Mouse (Mus musculus) CH12.LX (cell line): ENCODE results near the gene Nat9.

Experiments
- CHD2 ChIP-seq: IDR thresholded peaks from 2 replicates; pipeline ENCODE4 v1.6.1; 2011; ENCODE audit warnings: low read length, improper control_type of control experiment
- CTCF ChIP-seq, 2 experiments: IDR thresholded peaks in 1 of 2; conservative IDR thresholded peaks in 1 of 2; 2 replicates each; pipeline ENCODE4 v1.5.1; 2011 to 2012; ENCODE audit warnings: low read depth in 2 of 2, low read length in 2 of 2, improper control_type of control experiment in 1 of 2, inconsistent platforms in 1 of 2, mild to moderate bottlenecking in 1 of 2, moderate library complexity in 1 of 2
- E2F4 ChIP-seq: IDR thresholded peaks from 2 replicates; pipeline ENCODE4 v1.6.1; 2011; ENCODE audit warnings: low read depth, low read length, improper control_type of control experiment; ENCODE audit not compliant: insufficient replicate concordance
- ELF1 ChIP-seq: IDR thresholded peaks from 2 replicates; pipeline ENCODE4 v1.6.1; 2014; ENCODE audit warnings: low read depth, mild to moderate bottlenecking, inconsistent platforms, low read length, improper control_type of control experiment
- EP300 ChIP-seq: IDR thresholded peaks from 2 replicates; pipeline ENCODE4 v1.6.1; 2011; ENCODE audit warnings: low read length, improper control_type of control experiment
- IRF4 ChIP-seq: IDR thresholded peaks from 2 replicates; pipeline ENCODE4 v1.6.1; 2014; ENCODE audit warnings: low read depth, mild to moderate bottlenecking, inconsistent platforms, low read length, improper control_type of control experiment
- MAFK ChIP-seq: IDR thresholded peaks from 2 replicates; pipeline ENCODE4 v1.6.1; 2011; ENCODE audit warnings: low read length, improper control_type of control experiment; ENCODE audit not compliant: insufficient replicate concordance
- MAX ChIP-seq: IDR thresholded peaks from 2 replicates; pipeline ENCODE4 v1.6.1; 2011; ENCODE audit warnings: low read length, improper control_type of control experiment
- NRF1 ChIP-seq: IDR thresholded peaks from 2 replicates; pipeline ENCODE4 v1.6.1; 2014; ENCODE audit warnings: low read depth, mild to moderate bottlenecking, inconsistent platforms, low read length, improper control_type of control experiment, moderate library complexity
- POLR2A ChIP-seq: IDR thresholded peaks from 2 replicates; pipeline ENCODE4 v1.6.1; 2011; ENCODE audit warnings: low read depth, mild to moderate bottlenecking, improper control_type of control experiment, low read length
- RCOR1 ChIP-seq: conservative IDR thresholded peaks from 2 replicates; pipeline ENCODE4 v1.6.1; 2012; ENCODE audit warnings: low read depth, mild to moderate bottlenecking, inconsistent platforms, low read length, improper control_type of control experiment
- TCF12 ChIP-seq: IDR thresholded peaks from 2 replicates; pipeline ENCODE4 v1.6.1; 2014; ENCODE audit warnings: low read depth, mild to moderate bottlenecking, inconsistent platforms, low read length, improper control_type of control experiment
- ZMIZ1 ChIP-seq: IDR thresholded peaks from 2 replicates; pipeline ENCODE4 v1.6.1; 2012; ENCODE audit warnings: low read depth, mild to moderate bottlenecking, inconsistent platforms, low read length, improper control_type of control experiment

- no peak for TF ChIP-seq MAX
- TF ChIP-seq NRF1: no peak
- no peak for TF ChIP-seq CTCF (conservative IDR thresholded peaks at IDR 0.05 in 1 of 2, IDR thresholded peaks at IDR 0.05 in 1 of 2; ENCODE audit: low read depth in 2 of 2, low read length in 2 of 2)
- TF ChIP-seq E2F4: no peak
- no peak for TF ChIP-seq EP300
- no peak for TF ChIP-seq POLR2A
- no peak for TF ChIP-seq CHD2
- no peak for TF ChIP-seq IRF4
- TF ChIP-seq MAFK: no peak
- no peak for TF ChIP-seq TCF12
- TF ChIP-seq RCOR1: no peak
- no peak for TF ChIP-seq ELF1
- no peak for TF ChIP-seq ZMIZ1
Measured at GRCm38 (mm10) chr11:115162205-115162601, 25.5 kb downstream of the Nat9 start.
